Mouse (Mus musculus): ENCODE data around the gene Kcnh1. TPM values are rescaled to one million over a fixed set of nuclear protein-coding genes. Genes with fewer than 3 reads are reported as not detected.

The Kcnh1 gene
- total RNA-seq, 2 experiments from 2014 or later = not detected

DNA sequence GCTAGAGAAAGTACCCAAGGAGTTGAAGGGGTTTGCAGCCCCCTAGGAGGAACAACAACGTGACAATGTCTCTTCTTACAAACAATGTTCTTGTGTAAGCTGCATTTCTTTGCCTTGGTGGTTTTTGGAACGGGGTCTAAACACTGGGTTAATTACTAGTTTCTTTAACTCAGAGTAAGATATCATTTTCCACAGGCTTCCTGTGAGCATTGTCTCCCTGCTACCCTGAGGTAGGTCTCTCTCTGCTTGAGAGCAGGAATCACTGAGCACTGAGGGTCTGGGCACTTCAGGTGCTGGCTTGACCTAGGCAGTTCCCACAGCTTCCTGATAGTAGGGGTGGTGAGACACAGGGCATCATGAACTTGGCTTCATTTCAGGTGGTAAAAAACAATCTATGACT lies 257.1 kb downstream of the Kcnh1 start:
- no peak for TF ChIP-seq CTCF (IDR thresholded peaks at IDR 0.05)
- Histone ChIP-seq H3K27ac (no peak overlapping the region), H3K4me3 (no peak overlapping the region)
- intact Hi-C loops (cut with DNase I) = no loop called here
- no peak for DNase-seq

DNA sequence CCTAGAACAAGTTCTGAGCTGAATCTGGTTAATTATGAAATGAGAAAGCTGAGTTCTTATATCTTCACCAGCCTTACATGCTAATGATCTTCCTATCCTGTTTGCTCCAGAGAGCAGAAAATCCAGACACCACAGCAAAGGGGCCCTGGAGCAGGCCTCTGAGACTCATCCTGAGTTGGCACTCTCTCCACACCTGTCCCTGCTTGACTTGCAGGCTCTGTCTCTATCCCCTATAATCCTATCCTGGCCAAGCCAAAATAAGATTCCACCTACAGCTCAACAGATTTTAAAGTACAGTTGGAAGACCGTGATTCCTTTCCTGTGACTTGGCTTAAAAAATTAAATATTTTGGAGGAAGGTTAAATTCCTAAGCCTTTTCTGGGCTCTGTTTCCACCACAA lies 257.9 kb downstream of the Kcnh1 start:
- no peak for DNase-seq
- no peak overlapping the region for H3K27ac ChIP-seq
- TF ChIP-seq CTCF (IDR thresholded peaks at IDR 0.05) = no peak
- intact Hi-C loops (cut with DNase I) = no loop called here
- no peak overlapping the region for H3K4me3 ChIP-seq

- no peak overlapping the region for H3K4me3 ChIP-seq
- DNase-seq = peak; percentile 32
- H3K27ac ChIP-seq = no peak overlapping the region
- TF ChIP-seq CTCF (IDR thresholded peaks at IDR 0.05) = no peak
- intact Hi-C loops (cut with DNase I) = no loop called here
Observed at GRCm38 (mm10) chr1:192449572-192450351, 259.2 kb downstream of the Kcnh1 start.

- intact Hi-C loops (cut with DNase I) = no loop called here
- no peak for DNase-seq
- Histone ChIP-seq H3K27ac (no peak overlapping the region), H3K4me3 (no peak overlapping the region)
- TF ChIP-seq CTCF (IDR thresholded peaks at IDR 0.05) = no peak
Observed at GRCm38 (mm10) chr1:192450425-192450824, 259.9 kb downstream of the Kcnh1 start.

- Histone ChIP-seq H3K4me3 (no peak overlapping the region), H3K27ac (no peak overlapping the region)
- no peak for TF ChIP-seq CTCF (IDR thresholded peaks at IDR 0.05)
- intact Hi-C loops (cut with DNase I) = no loop called here
- DNase-seq = no peak
Observed at GRCm38 (mm10) chr1:192451722-192452121, 261.1 kb downstream of the Kcnh1 start.

GRCm38 (mm10) chr1:192454501-192454900 lies 263.9 kb downstream of the Kcnh1 start:
- TF ChIP-seq CTCF (IDR thresholded peaks at IDR 0.05) = no peak
- DNase-seq = no peak
- Histone ChIP-seq H3K4me3 (no peak overlapping the region), H3K27ac (no peak overlapping the region)
- intact Hi-C loops (cut with DNase I) = no loop called here

DNA sequence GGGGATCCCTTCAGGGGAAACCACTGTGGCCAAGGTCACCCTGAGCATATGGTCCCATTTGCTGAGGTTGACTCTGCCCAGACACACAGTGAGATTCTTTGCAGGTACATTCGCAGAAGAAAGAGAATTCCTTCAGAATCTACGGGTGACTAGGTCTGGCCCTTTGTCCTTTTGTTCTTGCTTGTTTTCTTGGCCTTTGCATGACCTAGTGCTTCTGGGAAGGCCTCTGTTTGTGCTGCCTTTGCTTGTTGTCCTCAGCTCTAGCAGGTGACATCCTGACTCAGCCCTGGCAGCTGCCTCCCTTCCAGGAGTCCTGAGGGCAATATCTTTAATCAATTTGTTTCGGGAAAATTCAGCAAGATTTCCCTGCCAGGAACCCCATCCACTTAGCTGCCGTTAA lies 264.4 kb downstream of the Kcnh1 start:
- intact Hi-C loops (cut with DNase I) = no loop called here
- no peak for TF ChIP-seq CTCF (IDR thresholded peaks at IDR 0.05)
- Histone ChIP-seq H3K27ac (no peak overlapping the region), H3K4me3 (no peak overlapping the region)
- DNase-seq = no peak

DNA sequence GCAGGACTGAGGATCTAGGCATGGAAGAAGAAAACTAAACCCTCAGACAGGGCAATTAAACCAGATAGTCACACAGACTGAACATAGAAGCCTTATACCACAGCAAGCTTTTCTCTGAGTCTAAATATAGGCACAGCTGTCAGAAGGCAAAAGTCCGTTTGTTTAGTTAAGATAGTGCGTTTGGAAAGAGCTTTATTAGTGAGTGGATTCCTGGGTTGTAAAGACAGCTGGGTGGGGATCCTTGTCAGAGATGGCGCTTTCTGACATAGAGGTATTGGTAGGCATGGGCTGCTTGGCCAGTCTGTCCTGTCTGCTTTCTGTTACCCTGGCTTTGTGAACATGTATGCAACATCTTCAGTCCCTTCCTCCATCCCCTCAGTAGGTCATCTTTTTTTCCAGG lies 266.5 kb downstream of the Kcnh1 start:
- intact Hi-C loops (cut with DNase I) = no loop called here
- Histone ChIP-seq H3K27ac (no peak overlapping the region), H3K4me3 (no peak overlapping the region)
- no peak for TF ChIP-seq CTCF (IDR thresholded peaks at IDR 0.05)
- DNase-seq = no peak

GRCm38 (mm10) chr1:192457526-192458206 lies 267.1 kb downstream of the Kcnh1 start:
- no peak overlapping the region for H3K4me3 ChIP-seq
- peak; percentile 26 for DNase-seq
- TF ChIP-seq CTCF (IDR thresholded peaks at IDR 0.05) = peak; percentile 10; the same call in 1 of the 2 replicates
- intact Hi-C loops (cut with DNase I) = no loop called here
- no peak overlapping the region for H3K27ac ChIP-seq

GRCm38 (mm10) chr1:192463732-192464131 lies 273.2 kb downstream of the Kcnh1 start:
- DNase-seq = no peak
- no peak overlapping the region for H3K27ac ChIP-seq
- TF ChIP-seq CTCF (IDR thresholded peaks at IDR 0.05) = no peak
- intact Hi-C loops (cut with DNase I) = no loop called here
- H3K4me3 ChIP-seq = no peak overlapping the region

DNA sequence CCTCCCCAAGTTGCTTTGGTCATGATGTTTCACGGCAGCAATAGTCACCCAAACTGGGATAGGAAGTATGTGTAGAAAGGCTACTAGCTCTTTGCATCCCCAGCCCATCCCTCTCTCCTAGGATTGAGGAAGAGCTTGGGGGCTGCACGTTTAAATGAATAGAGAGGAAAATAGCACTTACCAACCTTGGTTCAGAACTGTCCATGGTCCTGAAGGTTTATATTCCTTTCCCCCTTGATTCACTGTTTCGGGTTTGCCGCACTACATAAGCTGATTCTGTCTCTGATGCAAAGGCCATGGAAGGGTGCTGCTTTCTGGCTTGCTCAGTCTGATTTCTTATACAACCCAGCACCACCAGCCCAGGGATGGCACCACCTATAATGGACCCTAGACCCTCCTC lies 281.8 kb downstream of the Kcnh1 start:
- no peak for TF ChIP-seq CTCF (IDR thresholded peaks at IDR 0.05)
- Histone ChIP-seq H3K4me3 (no peak overlapping the region), H3K27ac (no peak overlapping the region)
- no peak for DNase-seq
- intact Hi-C loops (cut with DNase I) = no loop called here

DNA sequence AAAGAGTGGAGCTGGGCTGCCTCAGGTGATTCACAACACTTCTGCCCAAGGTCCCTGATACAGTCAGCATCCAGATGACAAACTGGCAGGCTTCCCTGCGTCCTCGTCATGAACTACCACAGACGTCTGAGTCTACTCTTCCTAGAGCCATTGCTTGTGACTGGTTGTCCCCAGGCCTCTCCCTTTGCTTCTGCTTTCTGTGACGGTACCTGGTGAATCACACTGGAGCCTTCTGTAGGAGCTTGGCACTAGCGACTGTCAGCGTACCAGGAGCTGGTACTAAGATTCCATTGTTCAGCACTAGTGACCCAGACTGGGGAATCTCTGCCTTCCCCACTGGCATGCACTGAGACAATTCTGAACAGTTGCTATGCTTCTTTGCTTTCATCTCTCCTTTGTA lies 282.6 kb downstream of the Kcnh1 start:
- no peak overlapping the region for H3K4me3 ChIP-seq
- intact Hi-C loops (cut with DNase I) = no loop called here
- no peak for DNase-seq
- no peak overlapping the region for H3K27ac ChIP-seq
- no peak for TF ChIP-seq CTCF (IDR thresholded peaks at IDR 0.05)

- TF ChIP-seq CTCF (IDR thresholded peaks at IDR 0.05) = no peak
- intact Hi-C loops (cut with DNase I) = no loop called here
- no peak overlapping the region for H3K27ac ChIP-seq
- DNase-seq = no peak
- H3K4me3 ChIP-seq = no peak overlapping the region
Observed at GRCm38 (mm10) chr1:192476704-192477103, 286.1 kb downstream of the Kcnh1 start.

GRCm38 (mm10) chr1:192477556-192477955 lies 287.0 kb downstream of the Kcnh1 start:
- intact Hi-C loops (cut with DNase I) = no loop called here
- TF ChIP-seq CTCF (IDR thresholded peaks at IDR 0.05) = no peak
- Histone ChIP-seq H3K27ac (no peak overlapping the region), H3K4me3 (no peak overlapping the region)
- DNase-seq = no peak
